Mouse (Mus musculus) cerebellum, adult 2 months (tissue): ENCODE measurements around the gene Gnat2.

Source experiments
- CTCF ChIP-seq: fragments of 200-500 bp; IDR thresholded peaks from 2 replicates; pipeline ENCODE4 v1.5.1; 2011; ENCODE audit warnings: low read depth, mild to moderate bottlenecking, control low read depth, low read length, moderate library complexity, borderline replicate concordance; ENCODE audit not compliant: insufficient read depth
- POLR2A ChIP-seq: fragments of 200-500 bp; IDR thresholded peaks from 2 replicates; pipeline ENCODE4 v1.6.1; 2011; ENCODE audit warnings: low read length, control low read depth, borderline replicate concordance; ENCODE audit not compliant: insufficient read depth

GRCm38 (mm10) chr3:108083904-108084407, 8.6 kb upstream of the Gnat2 start:
- no peak for TF ChIP-seq POLR2A
- TF ChIP-seq CTCF, result no peak
